8 mouse cellular contexts compared by ENCODE assay signal in genomic region chr5:115280050-115280687, GRCm38 (mm10). TPM values are rescaled to one million over a fixed set of nuclear protein-coding genes. Genes with fewer than 3 reads are reported as not detected.
A peak's percentile ranks its signal among the peaks of the same experiment; 100 is the strongest.
DNase-seq lines count a peak whose midpoint lies in the region; ATAC-seq and TF ChIP-seq lines count a peak whose summit lies in the region.

No protein-coding gene starts in this region.

- H3K4me2 ChIP-seq in forebrain, embryonic 12.5 days = peak overlapping the region; percentile 95

- DNase-seq in left cerebral cortex, adult 2 months (ENCODE audit: extremely low spot score in 1 of 2, low spot score in 2 of 2) = no peak
- DNase-seq in left cerebral cortex, postnatal 25 days (ENCODE audit: low spot score in 2 of 2) = no peak
- peak; percentile 53 for DNase-seq in adipocyte (ENCODE audit: low spot score)
- DNase-seq in kidney, postnatal 4 days = peak; percentile 32 to 43
- DNase-seq in naive thymus-derived CD4-positive, alpha-beta T cell, adult 2 months (ENCODE audit: low read depth) = peak; percentile 48
- DNase-seq in left cerebral cortex, adult 9 months (ENCODE audit: low spot score in 2 of 2) = no peak
- DNase-seq in gastrocnemius, adult 18-20 months (ENCODE audit: low spot score) = no peak

- ATAC-seq in forebrain, embryonic 12.5 days (ENCODE audit: low FRiP score) = no peak; the same call in 1 of the 2 replicates

- WGBS in forebrain, embryonic 12.5 days = 10% methylated on average over 17 of the region's 17 CpGs

- no peaks in the 10 kb centered on the region for H3K27me3 ChIP-seq in forebrain, embryonic 12.5 days

- peaks cover 19% of the 10 kb centered on the region for H3K36me3 ChIP-seq in forebrain, embryonic 12.5 days (replicated peaks)

- no peaks in the 10 kb centered on the region for H3K9me3 ChIP-seq in forebrain, embryonic 12.5 days

- peaks cover 7% of the 10 kb centered on the region for H3K4me1 ChIP-seq in forebrain, embryonic 12.5 days

- peak overlapping the region; percentile 84 for H3K4me3 ChIP-seq in left cerebral cortex, adult 2 months
- peak overlapping the region; percentile 93 for H3K4me3 ChIP-seq in forebrain, embryonic 12.5 days (replicated peaks)

- peak overlapping the region; percentile 85 for H3K9ac ChIP-seq in forebrain, embryonic 12.5 days

- no peak for TF ChIP-seq CTCF in left cerebral cortex, adult 2 months (IDR thresholded peaks at IDR 0.05)

- peak overlapping the region; percentile 79 for H3K27ac ChIP-seq in left cerebral cortex, adult 2 months
- peak overlapping the region; percentile 50 for H3K27ac ChIP-seq in forebrain, embryonic 12.5 days

- intact Hi-C loops in left cerebral cortex, adult 2 months (cut with DNase I) = no loop called here
- intact Hi-C loops in left cerebral cortex, postnatal 25 days (cut with DNase I) = no loop called here

RNA-seq across cellular contexts. Expression of gene Coq5, which starts 0.7 kb away (rescaled TPM):
- 10 to 100 TPM; 39.9 to 41.9 TPM for total RNA-seq in left cerebral cortex, adult 2 months (2021)
- 10 to 100 TPM; 39.3 to 39.7 TPM for total RNA-seq in left cerebral cortex, postnatal 25 days (2021)
- polyA plus RNA-seq in forebrain, embryonic 12.5 days (2016; fragmentation: Nextera tagmentation; extraction: Ambion mirVana) = 54.3 and 57.1 TPM in 2 replicates
- 10 to 100 TPM; 81.3 to 91.7 TPM for total RNA-seq in gastrocnemius, adult 18-20 months (2021)

RNA-seq across cellular contexts. Expression of gene Rnf10, which starts 7.5 kb away (rescaled TPM):
- 100 to 1,000 TPM; 253 to 265 TPM for total RNA-seq in left cerebral cortex, adult 2 months (2021)
- total RNA-seq in left cerebral cortex, postnatal 25 days (2021) = 100 to 1,000 TPM; 248 to 266 TPM
- 187 and 195 TPM in 2 replicates for polyA plus RNA-seq in forebrain, embryonic 12.5 days (2016; fragmentation: Nextera tagmentation; extraction: Ambion mirVana)
- total RNA-seq in gastrocnemius, adult 18-20 months (2021) = 100 to 1,000 TPM; 275 to 312 TPM

RNA-seq across cellular contexts. Expression of gene Dynll1, which starts 20.6 kb away (rescaled TPM):
- total RNA-seq in left cerebral cortex, adult 2 months (2021) = 100 to 1,000 TPM; 608 to 642 TPM
- 100 to 1,000 TPM; 713 to 752 TPM for total RNA-seq in left cerebral cortex, postnatal 25 days (2021)
- polyA plus RNA-seq in forebrain, embryonic 12.5 days (2016; fragmentation: Nextera tagmentation; extraction: Ambion mirVana) = 1,436 and 1,463 TPM in 2 replicates
- total RNA-seq in gastrocnemius, adult 18-20 months (2021) = 10 to 100 TPM; 44.1 to 75.5 TPM

RNA-seq across cellular contexts. Expression of gene Pop5, which starts 44.5 kb away (rescaled TPM):
- total RNA-seq in left cerebral cortex, adult 2 months (2021) = 100 to 1,000 TPM; 116 to 117 TPM
- total RNA-seq in left cerebral cortex, postnatal 25 days (2021) = 100 to 1,000 TPM; 104 to 110 TPM
- polyA plus RNA-seq in forebrain, embryonic 12.5 days (2016; fragmentation: Nextera tagmentation; extraction: Ambion mirVana) = 90.5 and 97.1 TPM in 2 replicates
- total RNA-seq in gastrocnemius, adult 18-20 months (2021) = 10 to 100 TPM; 34.9 to 39.3 TPM

RNA-seq across cellular contexts. Expression of gene Srsf9, which starts 46.8 kb away (rescaled TPM):
- 10 to 100 TPM; 68.0 to 74.5 TPM for total RNA-seq in left cerebral cortex, adult 2 months (2021)
- 10 to 100 TPM; 71.0 to 77.6 TPM for total RNA-seq in left cerebral cortex, postnatal 25 days (2021)
- polyA plus RNA-seq in forebrain, embryonic 12.5 days (2016; fragmentation: Nextera tagmentation; extraction: Ambion mirVana) = 353 and 383 TPM in 2 replicates
- 10 to 100 TPM in 1 of 2 experiments, 1 to 10 TPM in 1; 9.6 to 13.2 TPM for total RNA-seq in gastrocnemius, adult 18-20 months (2021)

Comparison
In these comparisons a context has a peak if more than half of its experiments do, and no peak if none do; other contexts are left out.
1. DNase-seq: peak in adipocyte (single experiment), kidney, postnatal 4 days (2 of 2) and naive thymus-derived CD4-positive, alpha-beta T cell, adult 2 months (single experiment); none in left cerebral cortex, adult 2 months (0 of 2), left cerebral cortex, postnatal 25 days (0 of 2), left cerebral cortex, adult 9 months (0 of 2) and gastrocnemius, adult 18-20 months (single experiment).
2. RNA of gene Dynll1, which starts 20.6 kb away (total RNA-seq): 713 to 752 TPM in left cerebral cortex, postnatal 25 days and 608 to 642 TPM in left cerebral cortex, adult 2 months; 44.1 to 75.5 TPM in gastrocnemius, adult 18-20 months; every median in the first group is over 4 times any median in the second.